Mouse (Mus musculus) heart, postnatal 4 days (tissue): Measurements from ENCODE around the gene Fam110a. TPM values are rescaled to one million over a fixed set of nuclear protein-coding genes. Genes with fewer than 3 reads are reported as not detected.
A peak's percentile ranks its signal among the peaks of the same experiment; 100 is the strongest.

Experiments used
- DNase-seq: peaks from one replicate; pipeline ENCODE4 v3.0.0; 2021
- total RNA-seq, 2 experiments: library from RNA; stranded (reverse); gene quantifications; 2 replicates each; pipeline ENCODE4 v1.2.3; 2021

Fam110a gene
- total RNA-seq, 2 experiments from 2014 or later, result 8.2 to 8.6 TPM

DNA sequence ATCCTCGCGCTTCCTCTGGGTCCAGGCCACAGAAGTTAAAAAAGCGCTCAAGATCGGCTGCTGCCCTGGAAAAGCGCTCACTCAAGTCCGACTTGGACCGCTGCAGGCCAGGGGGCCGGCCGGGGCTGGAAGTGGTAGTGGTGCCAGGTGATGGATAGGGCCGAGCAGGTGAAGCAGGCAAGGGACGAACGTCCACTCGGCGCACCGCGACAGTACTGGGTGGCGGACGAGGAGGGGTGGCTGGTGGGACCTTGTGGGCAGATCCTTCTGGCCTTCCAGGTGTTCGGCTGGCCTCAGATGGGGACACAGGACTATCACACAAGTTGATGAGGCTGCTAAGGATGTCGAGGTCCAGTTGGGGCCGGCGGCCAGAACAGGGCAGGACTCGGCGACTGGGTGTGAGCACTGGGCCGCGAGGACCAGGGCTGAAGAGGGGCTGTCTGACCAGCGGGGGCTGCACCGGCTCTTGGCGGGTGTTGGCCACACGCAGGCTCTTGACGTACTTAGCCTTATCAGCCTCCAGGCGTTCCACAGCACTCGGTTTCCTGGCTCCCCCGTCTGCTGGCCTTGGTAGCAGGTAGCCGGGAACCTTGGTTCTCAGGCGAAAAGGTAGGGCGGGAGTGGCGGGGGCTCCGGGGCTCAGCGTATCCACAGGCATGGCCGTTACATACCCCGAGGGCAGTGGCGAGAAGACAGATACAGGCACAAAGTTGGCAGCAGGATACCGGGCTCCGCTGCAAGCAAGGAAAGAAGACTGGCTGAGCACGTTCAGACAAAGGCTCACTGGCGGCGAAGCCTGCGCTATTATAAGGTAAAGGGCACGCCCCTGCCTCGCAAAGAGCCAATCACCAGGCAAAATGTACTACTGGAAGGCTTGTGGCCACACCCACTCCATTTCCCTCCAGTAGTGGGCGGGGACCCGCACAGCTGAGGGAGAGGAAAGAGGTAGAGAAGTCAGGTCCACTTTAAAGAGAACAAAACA lies 9.5 kb downstream of the Fam110a start:
- peak; percentile 89 for DNase-seq

DNA sequence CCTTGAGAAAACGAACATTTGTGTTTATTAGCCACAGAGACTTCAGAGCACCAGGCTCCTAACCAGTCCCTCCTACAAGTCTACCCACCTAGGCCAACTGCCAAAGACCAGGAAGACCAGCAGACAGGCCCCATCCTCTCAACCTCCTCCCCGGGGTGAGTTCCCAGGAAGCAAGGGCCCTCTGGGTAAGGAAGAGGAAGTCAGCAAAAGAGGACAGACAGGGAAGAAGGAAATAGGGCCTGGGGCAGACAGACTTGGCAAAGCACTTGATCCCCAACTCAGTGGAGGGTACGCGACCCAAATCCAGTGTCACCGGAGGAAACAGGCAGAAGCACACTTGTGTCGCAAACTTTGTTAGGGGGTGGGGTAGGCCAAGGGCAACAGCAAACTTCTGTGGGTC lies 10.6 kb downstream of the Fam110a start:
- DNase-seq, result no peak

DNA sequence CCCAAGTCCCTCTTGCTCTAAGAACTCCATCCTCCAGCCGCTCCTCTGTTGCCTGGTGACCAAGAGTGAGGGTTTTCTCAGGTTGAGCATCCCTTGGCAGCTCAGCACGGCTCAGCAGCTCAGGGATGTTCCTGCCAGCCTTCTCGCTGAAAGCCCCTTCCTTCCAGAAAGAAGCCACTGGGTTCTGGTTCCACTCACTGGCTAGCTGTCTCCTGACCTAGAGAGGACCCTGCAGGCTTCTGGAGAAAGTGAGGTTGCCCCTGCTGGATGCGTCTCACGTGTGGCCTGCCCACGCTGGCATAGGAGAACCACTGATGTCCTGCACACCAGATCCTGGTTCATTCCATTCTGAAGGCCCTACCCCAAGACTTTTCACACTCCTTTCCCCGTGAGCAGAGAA lies 11.0 kb downstream of the Fam110a start:
- DNase-seq, result no peak

DNA sequence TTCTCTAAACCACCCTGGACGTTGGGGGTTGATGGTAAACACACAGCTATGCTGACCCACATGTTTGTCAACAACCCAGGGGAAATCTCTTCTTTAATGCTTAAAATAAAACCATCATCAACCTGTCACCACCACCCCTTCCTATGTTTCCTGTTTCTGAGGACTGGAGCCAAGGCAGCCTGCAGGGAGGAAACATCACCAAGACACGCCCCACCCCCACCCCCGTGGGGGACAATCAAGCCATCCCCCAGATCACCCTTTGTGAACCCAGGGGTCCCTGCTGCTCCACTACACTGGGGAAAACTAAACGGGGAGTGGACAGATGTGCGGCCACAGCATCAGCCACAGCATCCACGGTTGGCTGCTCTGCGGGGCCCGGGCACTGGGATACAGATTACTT lies 11.6 kb downstream of the Fam110a start:
- no peak for DNase-seq

DNA sequence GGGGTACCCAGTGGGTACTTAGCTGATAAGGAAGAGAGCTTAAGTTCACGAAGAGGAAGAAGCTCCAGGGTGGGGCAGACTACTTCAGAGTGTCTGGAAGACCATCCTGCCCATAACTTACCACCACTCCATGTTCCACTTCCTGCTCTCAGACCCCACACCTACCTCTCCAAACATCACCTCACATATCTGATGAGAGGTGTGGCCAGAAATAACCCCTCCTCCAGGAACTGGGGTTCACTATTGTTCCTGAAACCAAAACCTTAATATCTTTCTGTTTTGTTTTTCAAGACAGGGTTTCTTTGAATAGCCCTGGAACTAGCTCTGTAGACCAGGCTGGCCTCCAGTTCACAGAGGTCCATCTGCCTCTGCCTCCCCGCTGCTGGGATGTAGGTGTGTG lies 12.2 kb downstream of the Fam110a start:
- no peak for DNase-seq

DNA sequence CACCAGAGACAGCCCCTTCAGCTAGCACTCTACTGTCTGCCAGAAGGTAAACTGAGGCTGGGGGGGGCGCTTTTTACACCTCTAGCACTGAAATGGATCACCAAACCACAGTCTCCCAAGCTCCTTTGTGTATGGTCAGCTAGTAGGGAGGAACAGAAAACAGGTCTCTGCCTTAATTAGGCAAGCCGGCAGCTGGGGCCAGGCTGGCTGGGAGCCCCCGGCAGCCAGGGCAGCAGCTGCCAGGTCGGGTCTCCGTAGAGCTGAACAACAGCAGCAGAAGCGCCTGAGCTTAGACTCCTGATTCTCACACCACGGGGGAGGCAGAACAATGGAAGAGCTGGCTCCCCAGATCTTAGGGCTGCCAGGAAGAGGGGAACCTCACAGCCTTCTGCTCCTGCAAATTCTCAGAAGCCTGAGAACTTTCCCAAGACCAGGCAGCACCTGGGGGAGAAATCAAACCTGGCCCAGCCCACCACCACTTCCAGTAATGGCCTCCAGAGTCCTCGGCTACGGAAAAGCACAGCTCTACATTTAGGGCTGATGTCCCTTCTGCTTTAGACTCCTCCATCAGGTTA lies 12.8 kb downstream of the Fam110a start:
- DNase-seq, result no peak

DNA sequence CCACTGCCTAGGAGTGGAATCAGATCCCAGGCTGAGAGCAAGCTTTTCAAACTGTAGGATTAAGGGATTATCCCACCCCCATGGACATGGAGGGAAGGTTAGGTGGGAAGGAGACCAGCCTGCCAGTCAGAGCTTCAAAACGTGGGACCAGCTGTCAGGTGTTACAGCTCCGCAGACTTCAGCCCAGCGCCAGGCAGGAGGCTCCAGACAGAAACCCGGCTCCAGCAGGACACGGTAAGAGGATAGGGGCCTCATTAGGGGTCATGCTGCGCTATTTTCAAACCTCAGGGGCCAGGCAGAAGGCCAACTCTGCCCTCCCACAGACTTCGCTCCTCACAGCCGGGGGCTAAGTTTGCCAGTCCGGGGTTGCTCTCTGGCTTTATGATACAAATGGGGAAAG lies 16.0 kb downstream of the Fam110a start:
- no peak for DNase-seq

DNA sequence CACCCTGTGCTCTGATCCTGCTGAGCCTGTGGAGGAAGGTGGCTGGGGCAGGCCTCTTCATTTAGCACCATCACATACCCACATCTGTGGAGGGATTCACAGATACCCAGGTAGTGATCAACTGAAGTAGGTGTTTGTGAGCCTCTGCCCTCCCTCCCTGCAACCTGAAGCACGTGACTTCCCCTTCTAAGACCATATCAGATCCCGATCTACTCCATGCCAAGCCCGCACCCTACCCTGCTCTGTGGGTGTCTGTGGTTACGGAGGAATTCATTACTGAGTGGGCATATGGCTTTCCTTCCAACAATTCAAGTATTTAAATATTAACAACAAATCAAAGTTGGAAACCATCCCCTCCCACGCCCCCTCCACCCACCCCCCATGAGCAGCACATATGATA lies 16.7 kb downstream of the Fam110a start:
- no peak for DNase-seq

DNA sequence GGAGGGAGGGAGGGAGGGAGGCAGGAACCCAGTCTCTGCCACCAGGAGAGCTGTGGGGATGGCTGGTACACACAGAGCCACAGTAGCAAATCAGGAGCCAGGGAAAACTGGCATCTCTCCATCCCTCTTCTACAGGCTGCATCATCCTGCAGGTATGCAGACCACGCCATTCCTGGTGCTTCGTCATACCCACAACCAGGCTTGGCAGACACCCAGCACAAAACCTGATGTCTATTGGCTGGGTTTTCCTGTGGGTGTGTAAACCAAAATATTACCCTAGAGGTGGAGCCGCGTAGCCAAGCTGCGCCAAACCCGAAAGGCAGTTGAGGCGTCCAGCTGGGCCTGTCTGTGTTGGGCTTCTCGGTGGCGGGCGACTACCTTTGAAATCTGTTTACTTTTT lies 17.5 kb downstream of the Fam110a start:
- peak; percentile 87 for DNase-seq

DNA sequence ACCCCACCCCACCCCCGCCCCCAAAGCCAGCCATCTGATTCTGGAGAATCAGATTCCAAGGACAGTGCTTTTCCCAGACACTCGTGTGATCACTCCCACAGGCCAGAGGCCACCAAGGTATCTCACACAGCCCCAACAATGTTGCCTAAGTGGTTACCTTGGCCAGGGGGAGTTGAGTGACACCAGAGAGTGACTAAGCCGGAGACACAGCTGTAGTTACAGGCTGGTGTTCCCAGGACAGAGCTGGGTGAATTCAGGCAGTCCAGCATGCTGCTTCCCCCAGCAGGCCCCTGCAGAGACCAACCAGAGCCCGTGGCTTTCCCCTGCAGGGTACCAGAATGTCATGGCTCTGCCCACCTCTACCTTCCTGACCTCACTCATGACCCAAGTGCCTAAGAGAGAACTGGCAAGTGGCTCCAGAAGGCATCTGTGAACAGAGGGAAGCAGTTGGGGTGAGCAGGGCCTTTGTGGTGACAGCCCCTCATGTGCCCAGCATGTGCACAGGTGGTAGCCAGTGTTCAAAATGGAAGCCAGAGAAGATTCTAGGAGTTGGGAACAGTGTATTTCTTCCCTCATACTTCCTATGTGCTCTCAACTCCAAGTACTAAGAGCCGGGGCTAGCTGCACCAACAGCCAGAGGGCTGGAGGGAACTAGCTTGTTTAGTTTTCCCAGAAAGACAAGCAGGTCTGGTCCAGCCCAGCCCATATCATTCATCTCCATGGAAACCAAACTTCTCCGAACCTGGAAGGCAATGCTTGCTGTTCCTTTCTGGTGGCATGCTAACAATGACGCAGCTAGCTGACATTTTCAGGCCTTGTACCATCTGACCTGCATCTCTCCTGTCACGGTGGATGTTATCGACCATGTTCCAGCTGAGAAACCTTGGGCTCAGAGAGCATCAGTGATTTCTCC lies 18.5 kb downstream of the Fam110a start:
- DNase-seq, result no peak

DNA sequence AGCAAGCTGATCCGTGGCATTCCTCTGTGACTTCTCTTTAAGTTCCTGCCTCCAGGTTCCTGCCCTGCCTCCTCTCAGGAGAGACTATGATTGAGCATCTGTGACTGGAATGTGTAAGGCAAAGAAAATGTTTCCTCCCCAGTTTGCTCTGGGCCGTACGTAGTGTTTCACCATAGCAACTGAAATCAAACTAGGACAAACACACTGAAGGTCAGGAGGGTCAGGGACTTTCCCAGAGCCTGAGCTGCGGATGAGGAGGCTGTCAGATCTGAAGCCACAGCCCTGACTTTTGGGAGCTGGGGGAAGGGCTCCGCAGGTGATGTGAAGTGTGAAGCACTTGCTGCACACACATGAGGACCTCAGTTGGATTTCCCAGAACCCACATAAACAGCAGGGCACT lies 20.7 kb downstream of the Fam110a start:
- no peak for DNase-seq

DNA sequence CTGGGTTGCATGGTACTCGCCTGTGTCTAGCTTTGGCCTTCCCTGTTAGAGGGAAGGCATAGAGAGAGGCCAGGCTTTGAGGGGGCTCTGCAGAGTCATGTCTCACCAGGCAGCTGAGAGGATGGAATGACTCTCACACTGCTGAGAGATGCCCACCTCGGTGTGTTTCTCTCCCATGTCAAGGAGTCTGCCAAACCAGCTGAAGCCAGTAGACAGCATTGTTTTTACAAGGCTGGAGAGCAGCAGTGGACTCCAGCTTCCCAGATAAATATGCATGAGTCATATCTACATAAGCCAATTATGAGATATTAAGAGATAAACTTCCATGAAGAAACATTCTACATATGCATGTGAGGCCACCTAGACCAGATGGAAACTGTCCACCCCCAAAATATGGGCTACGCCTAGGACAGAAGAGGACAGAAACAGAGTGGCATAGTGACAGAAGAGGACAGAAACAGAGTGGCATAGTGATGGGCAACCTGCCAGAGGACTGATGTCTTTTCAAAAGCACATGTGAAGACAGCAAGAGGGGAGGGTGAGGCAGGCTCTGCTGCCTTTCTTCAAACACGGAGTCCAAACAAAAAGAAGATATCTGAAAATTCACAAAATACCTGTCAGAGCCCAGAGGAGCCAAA lies 23.4 kb downstream of the Fam110a start:
- DNase-seq, result no peak

DNA sequence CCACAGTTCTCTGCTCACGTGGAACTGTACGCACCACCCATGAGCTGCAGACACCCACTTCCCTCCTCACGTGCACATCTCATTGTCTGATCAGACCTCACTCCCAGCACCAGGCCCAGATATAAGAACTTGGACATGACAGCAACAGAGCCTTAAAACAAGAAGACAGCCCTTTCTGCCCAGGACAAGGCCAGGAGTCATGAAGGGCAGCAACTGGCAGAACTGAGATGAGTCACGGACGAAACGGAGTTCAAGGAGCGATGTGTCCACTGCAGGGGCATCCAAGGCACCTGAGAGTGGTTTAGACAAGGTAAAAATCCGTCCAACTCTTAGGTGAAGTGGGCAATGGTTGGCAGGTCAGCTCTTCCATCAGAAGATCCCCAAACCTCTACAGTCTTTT lies 26.4 kb downstream of the Fam110a start:
- no peak for DNase-seq

DNA sequence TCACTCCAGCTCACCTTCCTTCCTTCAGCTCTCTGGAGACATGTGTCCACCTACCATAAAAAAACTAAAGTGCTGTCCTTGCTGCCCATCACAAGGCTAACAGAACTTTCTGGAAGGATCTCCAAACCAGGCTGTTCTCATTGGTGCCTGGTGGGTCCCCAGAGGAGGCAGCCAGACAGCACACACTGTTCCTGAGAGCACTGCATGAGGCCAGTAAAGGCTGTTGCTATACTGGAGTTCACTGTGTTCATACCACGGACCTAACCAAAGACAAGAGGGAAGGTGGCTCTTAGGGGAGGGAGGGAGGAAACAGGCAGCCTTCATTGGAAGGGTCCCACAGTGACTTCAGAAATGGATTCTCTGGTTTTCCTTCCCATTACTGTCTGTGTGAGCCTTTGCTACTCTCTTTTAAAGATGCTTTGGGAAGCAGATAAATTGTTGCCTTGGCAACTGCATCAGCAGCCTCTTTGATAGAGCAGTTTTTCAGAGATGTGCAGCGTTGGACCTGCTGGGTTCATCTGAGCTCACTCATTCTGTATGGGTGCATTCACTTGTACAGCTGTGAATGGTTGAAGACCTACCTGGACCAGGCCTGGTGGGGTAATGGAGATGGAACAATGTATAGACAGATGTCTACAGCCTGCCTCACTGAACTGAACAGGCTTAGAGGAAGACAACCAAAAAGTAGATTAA lies 30.8 kb downstream of the Fam110a start:
- no peak for DNase-seq

DNA sequence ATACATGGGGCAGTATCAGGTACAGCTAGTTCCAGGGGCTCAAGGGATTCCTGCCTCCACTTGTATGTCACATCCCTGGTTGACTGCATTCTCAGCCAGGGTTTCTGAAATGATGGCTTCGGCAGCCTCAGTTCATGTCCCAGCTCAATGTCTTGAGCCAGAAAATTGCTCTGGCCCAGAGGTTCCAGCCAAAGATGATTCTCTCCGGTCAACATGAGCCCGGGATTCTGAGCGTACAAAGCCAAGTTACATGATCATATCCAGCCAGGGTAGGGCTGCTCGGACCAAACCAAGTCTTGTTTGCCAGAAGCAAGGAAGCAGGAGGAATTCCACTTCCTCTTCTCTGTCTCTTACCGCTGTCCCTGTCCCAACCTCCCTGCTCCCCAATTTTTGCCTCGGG lies 31.7 kb downstream of the Fam110a start:
- DNase-seq, result no peak

DNA sequence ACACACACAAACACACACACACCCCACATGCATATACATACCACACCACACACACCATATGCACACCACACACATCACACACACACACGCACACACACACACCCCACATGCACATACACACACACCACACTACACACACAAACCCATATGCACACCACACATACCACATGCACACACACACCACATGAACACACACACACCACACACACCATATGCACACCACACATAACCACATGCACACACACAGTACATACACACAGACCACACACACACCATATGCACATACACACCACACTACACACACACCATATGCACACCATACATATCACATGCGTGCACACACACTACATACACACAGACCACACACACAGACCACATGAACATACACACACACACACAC lies 32.4 kb downstream of the Fam110a start:
- no peak for DNase-seq

DNA sequence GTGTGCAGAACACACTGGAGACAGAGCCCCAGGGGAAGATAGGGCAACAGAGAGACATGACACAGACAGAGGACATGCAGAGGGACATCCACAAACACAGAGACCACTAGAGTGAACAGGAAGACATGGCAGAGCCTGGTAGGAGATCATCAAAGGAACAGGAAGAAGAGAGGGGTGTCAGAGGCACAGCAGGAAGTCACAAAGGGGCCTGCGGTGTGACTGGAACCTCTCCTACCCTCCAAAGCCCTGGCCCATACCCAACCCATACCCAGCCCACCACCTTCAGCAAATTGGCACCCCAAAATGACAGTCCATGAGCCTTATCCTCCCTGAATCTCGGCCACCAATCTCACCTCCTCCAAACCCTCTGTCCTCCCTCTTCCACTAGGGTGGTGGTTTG lies 35.9 kb downstream of the Fam110a start:
- DNase-seq, result no peak

DNA sequence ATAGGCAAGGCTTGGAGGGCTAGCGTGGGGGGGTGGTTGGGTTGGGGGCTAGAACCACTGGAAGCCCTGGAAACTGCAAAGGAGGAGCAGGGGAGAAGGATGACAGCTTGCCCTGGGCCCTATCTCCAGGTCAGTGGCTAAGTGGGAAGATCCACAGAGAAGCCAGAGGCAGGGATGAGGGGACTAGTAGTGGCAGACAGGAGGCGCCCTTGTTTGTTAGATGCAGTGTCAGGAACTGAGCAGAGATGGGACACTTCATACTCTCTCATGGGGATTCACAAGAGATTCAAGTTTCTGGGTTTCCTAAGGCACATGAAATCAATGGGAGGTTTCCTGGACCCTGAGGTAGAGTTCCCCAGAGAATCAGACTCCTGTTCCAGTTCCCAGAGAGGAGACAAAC lies 38.8 kb downstream of the Fam110a start:
- peak; percentile 62 for DNase-seq

DNA sequence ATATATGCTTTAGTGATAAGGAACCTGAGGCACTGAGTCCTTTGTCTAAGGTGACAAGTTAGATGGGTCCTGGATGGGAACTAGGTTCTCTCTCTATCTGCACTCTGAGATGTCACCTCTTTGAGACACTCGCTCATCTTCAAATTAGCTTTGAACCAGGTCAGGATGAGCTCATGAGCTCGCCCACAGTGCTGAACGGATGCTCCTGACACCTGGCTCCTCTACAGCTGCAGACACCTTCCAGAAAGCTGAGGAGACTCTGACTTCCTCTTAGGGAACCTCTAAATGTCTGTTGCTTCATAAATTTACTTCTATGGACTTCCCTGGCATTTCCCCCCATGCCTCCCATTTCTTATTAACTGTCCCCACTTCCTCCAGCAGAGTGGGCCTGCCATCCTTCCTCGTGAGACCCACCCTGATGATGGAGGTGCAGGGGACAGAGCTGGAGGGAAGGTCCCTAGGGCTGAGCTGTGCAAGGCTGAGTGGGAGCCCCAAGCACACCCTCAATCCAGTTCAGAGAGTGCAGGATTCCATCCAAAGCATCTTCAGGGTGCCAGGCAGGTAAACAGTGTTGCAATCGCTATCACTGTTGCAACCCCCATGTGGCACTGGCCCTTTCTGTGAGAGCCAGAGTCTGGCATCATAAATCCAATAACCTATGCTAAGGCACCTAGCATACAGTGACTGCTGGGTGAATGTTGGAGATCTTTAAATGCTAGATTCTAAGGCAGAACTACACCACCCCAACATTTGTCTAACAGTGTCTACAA lies 40.2 kb downstream of the Fam110a start:
- no peak for DNase-seq

DNA sequence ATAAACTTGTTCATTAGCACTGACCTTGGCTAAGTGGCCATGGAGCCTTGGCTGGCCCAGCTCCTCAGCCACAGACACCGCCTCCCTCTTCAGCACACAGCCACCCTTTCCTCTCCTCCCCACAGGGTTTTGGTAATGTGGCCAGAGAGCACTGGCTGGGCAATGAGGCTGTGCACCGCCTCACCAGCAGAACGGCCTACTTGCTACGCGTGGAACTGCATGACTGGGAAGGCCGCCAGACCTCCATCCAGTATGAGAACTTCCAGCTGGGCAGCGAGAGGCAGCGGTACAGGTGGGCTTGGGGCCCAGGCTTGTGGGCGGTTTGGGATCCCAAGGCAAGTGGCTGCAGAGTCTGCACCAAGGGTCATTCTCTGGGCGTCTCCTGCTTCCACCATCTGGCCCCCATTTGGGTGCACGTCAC lies 41.2 kb downstream of the Fam110a start:
- peak; percentile 73 for DNase-seq

DNA sequence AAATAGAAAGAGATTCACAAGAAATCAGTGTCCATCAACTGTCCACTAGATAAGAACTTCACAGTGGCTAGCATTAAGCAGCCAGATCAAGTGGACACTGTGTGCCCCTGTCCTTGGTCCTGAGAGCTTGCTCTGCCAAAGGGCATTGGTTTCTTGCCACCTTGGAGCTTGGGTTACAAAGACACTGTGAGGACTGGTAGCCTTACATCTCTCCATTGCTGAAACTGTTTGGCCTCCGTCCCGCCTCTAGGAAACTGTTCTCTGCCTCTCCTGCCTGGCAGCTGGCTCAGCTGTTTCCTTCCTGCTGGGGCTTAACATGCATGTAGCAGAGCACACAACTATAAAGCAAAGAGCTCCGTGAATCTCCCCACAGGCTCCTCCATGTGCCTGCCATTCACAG lies 42.1 kb downstream of the Fam110a start:
- DNase-seq, result peak; percentile 40
